Mouse (Mus musculus) embryo, embryonic 11.5 days (tissue): ENCODE measurements at regions not wholly inside any gene's neighbourhood (a gene's known extent, or its start where the extent isn't known, plus 50 kb on each side); places are given as distances from the start of the nearest gene placed in this dataset.

Source experiments
- DNase-seq: peaks from one replicate; pipeline ENCODE4 v3.0.0-alpha.2; 2012; ENCODE audit warnings: low read depth, low spot score

DNA sequence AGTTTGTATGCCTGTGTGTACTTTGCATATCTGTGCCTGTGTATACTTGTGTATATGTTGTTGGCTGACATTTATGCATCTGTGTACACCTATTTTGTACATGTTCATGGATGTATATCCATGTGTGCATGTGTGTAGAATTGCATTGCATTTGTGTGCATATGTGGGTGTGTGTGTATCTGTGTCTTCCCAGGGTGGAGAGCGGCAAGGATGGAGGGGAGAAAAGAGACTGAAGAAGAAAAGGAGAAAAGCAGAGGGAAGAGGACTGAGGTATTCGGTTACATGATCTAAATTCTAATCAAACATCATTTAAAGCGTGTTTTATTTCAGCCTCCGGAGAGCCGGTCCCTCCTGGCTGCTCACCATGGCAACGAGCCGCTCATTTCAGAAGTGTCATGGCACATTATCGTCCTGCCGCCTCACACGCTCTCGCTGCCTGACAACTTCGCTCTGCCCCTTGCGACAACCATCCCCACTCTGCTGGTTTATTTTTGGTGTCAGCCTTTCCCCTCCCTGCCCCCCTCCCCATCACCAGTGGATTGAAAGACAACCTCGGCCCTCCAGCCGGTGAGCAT, 58.6 kb downstream of the Mrm1 start:
- no peak for DNase-seq

DNA sequence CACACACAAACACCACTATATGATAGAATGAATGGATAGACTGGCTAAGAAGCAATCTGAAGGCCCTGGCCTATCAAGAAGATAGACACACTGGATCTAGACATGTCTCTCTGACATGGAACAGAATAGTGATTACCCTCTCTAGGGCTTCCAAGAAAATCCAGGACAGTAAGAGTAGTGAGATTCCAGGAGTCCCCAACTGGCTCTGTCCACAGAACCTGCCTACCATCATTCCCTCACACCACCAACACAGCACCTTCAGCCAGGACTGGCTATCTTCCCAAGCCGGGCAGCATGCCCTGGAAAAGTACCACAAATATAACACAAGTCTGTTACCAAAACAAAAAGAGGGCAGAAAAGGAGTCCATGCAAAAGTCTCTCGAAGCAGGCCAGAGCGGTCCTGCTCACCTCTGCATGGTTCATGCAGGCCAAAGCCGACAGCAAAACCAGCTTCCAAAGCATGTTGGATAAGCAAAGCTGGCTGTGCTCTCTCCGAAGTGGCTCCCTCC, 59.8 kb downstream of the Mrm1 start:
- no peak for DNase-seq

- DNase-seq = no peak
Measured at GRCm38 (mm10) chr11:84752007-84752406, 67.3 kb downstream of the Mrm1 start.

DNA sequence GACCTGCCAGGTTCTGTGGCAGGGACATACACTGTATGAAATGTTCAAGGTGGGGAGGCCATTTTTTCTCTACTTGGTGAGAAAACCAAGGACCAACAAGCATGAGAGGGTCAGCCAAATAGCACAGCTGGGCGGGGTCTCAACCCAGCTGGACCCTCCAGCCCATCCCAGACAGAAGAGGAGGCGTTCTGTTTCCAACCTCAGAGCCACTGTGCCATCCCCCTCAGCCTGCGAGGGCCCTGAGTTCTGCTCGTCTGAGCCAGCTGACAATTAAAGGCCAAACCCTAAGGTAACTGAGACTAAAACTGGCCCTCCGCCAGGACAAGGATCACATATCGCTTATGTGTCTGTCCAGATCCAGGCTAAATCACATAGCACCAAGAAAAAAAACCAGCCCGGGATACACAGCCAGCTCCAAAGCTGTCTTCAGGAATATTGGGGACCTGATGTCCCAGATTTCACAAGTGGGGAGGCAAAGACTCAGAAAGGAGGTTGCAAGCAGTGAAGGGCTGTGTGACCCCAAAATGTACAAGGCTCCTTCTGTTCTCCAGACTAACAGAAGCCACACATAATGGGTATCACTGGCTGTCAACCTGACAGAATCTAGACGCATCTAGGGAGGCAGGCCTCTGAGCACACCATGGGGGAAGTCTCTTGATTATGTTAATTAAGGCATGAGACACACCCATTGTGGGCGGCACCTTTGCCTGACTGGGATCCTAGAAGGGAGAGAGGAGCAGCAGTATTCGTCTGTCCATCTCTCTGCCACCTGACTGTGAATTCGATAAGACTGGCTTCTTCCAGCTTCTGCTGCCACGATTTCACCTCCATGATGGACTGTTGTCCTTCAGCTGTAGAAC, 69.6 kb downstream of the Mrm1 start:
- no peak for DNase-seq

GRCm38 (mm10) chr11:84738769-84739589, 80.3 kb downstream of the Mrm1 start:
- DNase-seq = no peak

DNA sequence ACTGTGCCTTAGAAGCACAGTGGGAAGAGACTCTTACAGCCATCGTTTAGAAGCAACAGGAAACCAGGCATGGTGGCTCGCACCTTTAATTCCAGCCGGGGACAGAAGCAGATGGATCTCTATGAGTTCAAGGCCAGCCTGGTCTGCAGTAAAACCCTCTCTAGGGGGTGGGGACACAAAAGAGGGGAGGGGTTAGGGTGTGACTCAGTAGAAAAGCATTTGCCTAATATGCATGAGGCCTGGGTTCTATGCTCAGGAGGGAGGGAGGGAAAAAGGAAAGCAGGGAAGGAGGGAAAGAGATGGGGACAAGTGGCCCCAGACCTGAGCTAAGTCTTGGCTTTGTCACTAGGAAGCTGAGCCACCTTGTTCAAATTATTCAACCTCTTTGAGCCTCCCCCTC, 81.2 kb downstream of the Mrm1 start:
- no peak for DNase-seq

DNA sequence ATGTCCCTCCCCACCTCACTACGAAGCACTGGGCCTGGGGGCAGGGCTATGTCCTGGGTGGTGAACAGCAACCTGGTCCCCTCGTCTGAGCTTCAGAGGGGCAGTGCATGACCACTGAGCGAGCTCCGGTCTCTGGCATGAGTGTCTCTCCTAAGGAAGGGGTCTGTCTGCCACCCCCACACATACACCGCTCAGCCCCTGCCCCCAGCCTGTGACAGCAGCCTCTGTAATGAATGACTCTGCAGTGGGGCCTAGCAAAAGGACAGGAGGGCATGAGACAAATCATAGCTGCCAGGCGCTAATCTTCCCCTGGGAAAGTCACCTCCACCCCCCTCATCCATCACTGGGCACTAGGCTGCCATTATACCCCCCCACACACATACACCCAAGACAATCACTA, 87.4 kb downstream of the Mrm1 start:
- no peak for DNase-seq

DNA sequence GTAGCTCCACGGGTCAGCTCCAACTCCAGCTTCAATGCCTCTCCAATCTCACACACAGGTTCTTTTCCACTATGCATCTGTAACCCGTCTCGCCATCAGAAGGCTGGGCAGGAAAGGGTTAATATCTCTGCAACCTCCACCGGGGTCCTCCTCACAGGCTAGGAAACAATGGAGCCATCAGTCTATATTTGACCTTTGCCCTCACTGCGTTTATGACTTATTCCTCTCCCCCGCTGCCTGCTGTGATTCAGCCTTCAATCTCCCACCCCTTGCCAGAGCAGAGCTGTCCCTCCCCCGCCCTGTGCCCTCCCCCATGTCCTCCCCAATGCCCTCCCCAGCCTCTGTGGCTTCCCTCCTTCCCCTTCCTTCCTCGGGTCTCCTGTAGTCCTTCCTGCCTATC, 89.1 kb downstream of the Mrm1 start:
- DNase-seq = no peak

DNA sequence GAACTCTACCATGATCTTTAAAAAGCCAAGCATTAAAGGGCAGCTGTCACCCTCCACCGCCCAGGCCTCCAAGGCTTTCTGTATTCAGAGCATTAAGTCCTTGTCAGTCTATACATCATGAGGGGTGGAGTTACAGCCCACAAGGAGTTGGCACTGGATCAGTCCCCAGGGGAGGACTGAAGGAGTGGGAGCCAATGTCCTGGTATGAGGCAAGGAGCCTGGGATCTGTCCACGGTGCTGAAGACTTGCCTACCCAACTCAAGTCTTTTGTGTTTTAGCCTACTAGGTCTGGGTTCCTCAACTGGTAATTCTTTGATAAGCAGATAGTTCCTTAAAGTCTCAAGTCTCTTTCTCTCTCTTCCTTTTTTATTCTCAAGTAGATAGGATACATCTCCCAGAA, 90.1 kb downstream of the Mrm1 start:
- peak; percentile 71 for DNase-seq

- DNase-seq = no peak
Measured at GRCm38 (mm10) chr11:84725936-84726613, 93.2 kb downstream of the Mrm1 start.

DNA sequence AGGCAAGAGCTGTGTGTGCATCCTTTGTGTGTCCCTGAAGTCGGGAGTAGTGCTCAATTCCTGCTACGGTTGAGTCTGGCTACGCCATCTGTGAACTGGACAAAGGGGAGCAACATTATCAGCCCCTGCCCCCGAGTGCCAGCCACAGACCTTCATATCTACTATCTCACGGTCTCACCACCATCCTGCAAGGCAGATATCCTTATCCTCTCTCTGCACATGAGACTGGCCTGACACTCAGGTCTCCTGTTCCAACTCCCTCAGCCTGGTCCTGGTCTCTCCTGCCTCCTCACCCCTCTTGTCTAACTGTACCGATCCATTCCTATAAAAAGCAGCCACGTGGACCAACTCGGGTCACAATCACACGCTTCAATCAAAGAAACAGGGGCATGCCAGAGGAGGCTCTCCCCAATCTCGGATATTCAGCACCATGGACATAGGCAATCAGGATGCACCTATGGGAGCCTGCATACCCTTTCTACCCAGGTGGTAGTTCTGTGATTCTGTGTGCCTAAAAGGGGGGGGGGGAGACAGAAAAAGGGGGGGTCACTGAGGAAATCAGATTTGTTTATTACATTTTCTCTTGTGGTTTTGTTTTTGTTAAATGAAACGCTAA, 94.0 kb downstream of the Mrm1 start:
- DNase-seq = no peak

- DNase-seq = peak; percentile 38
Measured at GRCm38 (mm10) chr11:84724080-84724479, 95.2 kb downstream of the Mrm1 start.

GRCm38 (mm10) chr11:84722658-84723201, 96.6 kb downstream of the Mrm1 start:
- DNase-seq = no peak

DNA sequence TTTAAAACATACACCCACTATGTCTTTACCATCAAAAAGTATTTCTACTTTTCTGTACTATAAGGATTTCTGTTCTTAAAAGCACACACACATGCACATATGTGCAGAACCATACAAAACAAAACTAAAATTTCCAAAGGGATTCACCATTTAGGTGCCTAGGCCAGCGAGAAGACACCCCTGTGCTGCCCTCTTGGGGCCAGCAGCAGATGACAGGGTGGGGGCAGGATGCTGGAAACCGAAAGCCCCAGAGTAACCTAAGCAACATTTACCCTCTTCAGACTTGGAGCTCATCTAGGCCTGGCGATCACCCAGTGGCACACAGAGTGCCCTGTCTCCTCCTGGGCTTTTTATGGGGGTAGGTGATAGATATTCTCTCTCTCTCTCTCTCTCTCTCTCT, 97.3 kb downstream of the Mrm1 start:
- DNase-seq = no peak

DNA sequence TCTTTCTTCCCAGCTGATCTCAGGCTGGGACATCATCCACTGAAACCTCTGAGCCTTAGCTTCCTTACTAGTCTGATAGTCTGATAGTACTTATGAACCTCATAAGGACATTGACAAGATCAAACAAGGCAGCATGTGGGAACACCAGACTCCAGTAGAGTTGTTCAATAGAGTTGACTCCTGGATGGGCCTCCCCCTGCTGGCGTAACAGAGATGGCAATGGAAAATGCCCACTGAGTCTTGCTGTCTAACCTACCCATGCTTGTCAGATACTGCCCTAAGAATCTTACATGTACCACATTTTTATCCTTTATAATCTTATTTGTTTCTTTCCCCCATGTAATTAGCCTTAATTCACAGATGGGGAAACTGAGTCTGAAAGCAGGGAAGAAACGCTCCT, 98.2 kb downstream of the Mrm1 start:
- DNase-seq = no peak

DNA sequence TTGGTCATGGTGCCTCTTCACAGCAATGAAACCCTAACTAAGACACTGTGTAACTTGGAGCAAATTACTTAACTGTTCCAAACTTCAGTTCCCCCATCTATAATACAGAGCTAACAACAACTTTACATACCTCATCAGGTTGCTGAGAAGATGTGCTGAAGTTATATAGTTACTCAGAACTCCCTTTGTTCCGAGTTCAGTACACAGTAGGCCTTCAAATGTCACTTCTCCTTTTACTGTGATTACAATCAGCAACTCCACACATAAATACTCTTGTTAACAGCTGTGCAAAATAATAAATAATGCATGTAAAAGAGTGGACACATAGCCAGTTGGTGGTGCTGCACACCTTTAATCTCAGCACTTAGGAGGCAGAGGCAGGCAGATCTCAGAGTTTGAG, 99.5 kb downstream of the Mrm1 start:
- no peak for DNase-seq

GRCm38 (mm10) chr11:84712731-84713130, 106.6 kb downstream of the Mrm1 start:
- DNase-seq = no peak

DNA sequence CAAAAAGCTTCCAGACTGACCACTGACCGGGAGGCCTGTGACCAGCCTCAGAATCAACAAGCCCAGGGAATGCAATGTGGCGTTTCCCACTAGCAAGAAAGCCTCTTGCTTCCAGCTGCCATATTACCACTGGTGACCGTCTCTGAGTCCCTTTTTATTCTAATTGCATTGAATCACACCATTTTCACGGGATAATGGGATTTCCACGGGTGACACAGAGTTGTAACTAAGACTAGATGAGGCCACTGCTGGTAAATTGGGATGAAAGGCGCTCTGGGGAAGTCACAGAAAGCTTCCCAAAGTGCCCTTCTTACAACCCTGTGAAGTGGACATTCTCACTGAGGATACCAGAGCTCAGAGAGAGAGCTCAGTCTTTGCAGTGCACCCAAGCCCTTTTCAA, 107.4 kb downstream of the Mrm1 start:
- no peak for DNase-seq

DNA sequence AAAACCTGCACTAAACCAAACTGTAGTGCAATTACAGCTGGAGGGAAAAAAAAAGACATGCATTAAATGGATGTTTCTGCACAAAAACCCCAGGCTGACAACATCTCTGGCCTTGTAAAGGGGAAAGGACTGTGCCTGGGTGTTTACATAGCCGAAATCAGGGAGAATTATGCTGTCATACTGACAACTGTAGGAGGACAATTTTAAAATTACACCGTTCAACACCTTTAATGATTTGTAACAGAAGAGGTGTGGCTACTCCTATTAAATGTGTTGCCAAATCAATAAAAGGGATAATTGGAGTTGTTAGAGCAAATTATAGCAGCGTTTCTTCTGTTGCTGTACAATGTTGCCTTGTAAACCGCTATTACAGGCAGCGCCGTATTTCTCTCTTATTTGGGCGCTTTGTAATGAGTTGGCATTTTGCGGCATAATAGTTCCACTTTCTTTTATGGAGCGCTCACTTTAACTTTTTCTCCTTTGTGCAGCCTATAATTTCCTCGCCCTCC, 111.0 kb downstream of the Mrm1 start:
- no peak for DNase-seq

GRCm38 (mm10) chr11:84707772-84708171, 111.5 kb downstream of the Mrm1 start:
- no peak for DNase-seq

- DNase-seq = no peak
Measured at GRCm38 (mm10) chr11:84706692-84707091, 112.6 kb downstream of the Mrm1 start.
